Mouse (Mus musculus) gastrocnemius, postnatal 36 days (tissue): ENCODE results near the gene Ablim1. TPM values are rescaled to one million over a fixed set of nuclear protein-coding genes. Genes with fewer than 3 reads are reported as not detected.

Experiments
- DNase-seq, 2 experiments: peaks; one replicate each; pipeline ENCODE4 v3.0.0; 2022
- intact Hi-C: fragments of 180-260 bp; cut with DNase I; formaldehyde crosslinking; loops from one replicate; pipeline ENCODE4 v1.15.1; 2025
- total RNA-seq, 2 experiments: library from RNA; stranded (reverse); gene quantifications; 2 replicates each; pipeline ENCODE4 v1.2.3; 2021

Ablim1 gene
- total RNA-seq, 2 experiments from 2014 or later, result 36.3 to 52.0 TPM

DNA sequence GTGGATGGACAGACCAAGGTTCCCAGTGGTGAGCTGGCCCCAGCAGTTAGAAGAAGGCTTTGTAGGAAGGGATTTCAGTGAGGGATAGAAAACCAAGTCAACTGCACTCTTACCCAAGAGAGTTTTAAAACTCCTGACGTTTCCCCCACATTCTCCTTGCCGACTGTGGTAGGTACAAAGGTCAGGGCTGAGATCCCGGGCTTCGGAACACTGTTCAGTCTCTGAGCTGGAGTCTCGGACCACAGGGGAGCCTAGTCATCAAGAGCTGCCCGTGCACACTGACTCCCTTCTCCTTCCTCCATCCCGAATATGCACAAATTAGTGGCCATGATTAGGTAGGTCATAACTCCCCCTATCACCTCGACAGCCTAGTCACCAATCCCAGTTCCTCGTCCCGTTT is 1.5 kb downstream of the Ablim1 start:
- intact Hi-C loops, result no loop called here
- no peak for DNase-seq

DNA sequence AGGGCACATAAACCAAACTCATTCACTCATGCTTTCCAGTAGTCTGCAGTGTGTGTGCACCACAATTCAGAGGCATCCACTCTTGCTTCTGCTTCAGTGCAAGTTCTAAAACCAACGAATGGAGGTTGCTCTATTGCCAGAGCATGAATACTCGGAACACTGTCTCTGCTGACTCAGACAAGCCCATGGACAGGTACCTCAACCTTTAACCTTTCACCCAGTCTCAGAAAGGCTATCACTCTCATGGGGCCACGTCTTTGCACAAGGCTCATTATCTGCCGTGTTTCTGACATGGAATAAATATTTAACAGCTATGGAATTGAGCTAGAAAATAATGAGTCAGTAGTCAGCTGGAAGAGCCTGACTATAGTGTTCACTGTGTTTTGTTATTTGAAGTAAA is 4.7 kb downstream of the Ablim1 start:
- intact Hi-C loops, result no loop called here

DNA sequence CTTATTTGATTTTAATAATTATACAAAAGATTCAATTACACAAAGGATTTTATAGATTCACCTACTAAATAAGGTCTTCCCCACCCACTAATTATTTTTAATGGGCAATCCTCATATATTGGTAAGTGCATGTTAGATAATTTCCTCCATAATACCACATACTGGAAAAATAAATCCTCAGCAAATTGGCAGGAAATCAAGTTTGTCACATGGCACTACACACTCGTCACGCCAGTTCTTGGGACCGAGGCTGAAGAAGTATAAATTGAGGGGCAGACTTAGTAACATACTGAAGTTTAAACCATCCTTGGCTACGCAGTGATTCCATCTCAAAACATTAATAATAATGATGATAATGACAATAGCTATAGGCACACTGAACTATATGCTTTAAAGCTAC is 8.1 kb downstream of the Ablim1 start:
- no peak for DNase-seq
- intact Hi-C loops, result no loop called here

More for the DNA sequence above, 4.7 kb downstream of the Ablim1 start:
- DNase-seq, result no peak

DNA sequence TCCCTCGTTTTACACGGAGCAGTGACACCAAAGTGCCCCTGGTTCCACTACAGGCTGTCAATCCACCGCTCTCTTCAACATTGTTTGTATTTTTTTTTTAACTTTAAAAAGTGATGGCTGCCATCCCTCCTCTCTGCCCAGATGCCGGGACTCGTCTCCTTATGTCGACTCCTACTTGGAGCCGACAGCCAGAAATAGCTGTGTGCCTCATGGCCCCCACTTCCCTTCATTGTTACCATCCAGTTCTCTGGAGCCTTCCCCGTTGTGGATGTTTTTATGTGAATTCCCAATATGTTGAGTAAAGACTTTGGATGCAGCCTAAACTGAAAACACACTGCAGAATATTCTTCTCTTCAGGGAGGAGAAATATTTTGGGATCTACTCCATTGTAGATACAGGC is 8.7 kb downstream of the Ablim1 start:
- intact Hi-C loops, result no loop called here
- DNase-seq, result no peak

DNA sequence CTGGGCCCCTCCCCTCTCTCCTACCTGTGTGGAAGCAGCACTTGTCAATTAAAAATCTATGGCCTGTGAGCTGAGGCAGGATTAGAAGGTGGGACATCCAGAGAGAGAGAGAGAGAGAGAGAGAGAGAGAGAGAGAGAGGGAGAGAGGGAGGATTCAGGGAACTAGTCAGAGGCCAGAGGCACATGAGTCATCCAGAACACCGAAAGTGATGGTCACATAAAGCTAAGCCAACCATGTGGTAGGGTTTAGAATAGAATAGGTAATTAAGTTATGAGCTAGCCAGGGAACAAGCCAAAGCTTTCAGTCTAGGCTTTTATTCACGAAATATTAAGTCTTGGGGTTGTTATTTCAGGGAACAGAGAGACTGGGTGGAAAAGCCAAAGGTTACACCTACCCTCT is 10.1 kb downstream of the Ablim1 start:
- intact Hi-C loops, result no loop called here
- DNase-seq, result no peak

DNA sequence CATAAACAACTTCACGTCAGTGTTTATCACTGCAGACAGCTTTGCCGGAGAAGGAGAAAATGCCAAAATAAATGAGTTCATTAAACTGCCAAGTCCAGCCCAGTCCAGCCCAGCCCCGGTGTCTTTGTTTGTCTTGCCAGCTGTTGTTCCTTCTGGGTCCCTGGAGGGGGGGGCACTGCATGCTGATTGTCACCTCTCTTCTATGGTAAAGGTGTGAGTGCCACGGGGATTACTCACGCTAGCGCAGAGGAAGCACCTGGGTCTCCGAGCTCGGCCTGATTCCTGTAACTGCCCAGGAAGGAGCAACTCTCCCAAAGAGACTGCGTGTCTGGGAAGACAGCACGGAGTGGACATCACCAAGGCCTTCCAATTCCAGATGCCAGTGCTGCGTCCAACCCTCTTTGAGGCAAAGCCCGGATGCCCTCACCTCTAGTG is 12.7 kb downstream of the Ablim1 start:
- no peak for DNase-seq
- intact Hi-C loops, result no loop called here

DNA sequence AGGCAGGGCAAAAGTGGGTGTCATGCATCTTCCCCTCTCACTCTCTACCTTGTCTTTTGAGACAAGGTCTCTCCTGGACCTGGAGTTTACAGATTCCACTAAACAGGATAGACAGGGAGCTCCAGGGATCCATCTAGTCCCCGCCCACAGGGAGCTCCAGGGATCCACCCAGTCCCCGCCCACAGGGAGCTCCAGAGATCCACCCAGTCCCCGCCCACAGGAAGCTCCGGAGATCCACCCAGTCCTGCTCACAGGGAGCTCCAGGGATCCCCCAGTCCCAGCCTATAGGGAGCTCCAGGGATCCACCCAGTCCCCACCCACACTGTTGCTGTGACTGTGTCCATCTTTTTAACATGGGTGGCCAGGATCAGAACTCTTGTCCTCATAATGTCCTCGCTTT is 16.7 kb downstream of the Ablim1 start:
- DNase-seq, result no peak
- intact Hi-C loops, result no loop called here

DNA sequence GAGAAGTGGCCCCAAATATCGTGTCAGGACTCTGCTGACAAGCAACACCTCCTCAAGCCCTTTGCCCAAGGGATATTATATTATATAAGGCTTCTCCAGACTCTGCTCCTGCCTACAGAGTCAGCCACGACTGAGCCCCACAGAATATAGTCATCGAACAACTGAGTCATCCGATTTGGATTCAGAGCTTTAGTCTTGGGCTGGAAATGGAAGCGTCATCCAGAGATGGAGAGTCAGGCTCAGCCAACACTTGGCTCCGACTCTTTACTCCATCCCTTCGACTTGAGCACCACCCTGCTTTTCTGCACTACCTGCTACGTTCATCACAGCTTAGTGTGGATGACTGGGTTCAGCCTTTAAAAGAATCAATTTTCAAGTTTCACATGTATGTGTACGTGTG is 17.3 kb downstream of the Ablim1 start:
- intact Hi-C loops, result no loop called here
- DNase-seq, result peak in 1 of 2 experiments; percentile 26

DNA sequence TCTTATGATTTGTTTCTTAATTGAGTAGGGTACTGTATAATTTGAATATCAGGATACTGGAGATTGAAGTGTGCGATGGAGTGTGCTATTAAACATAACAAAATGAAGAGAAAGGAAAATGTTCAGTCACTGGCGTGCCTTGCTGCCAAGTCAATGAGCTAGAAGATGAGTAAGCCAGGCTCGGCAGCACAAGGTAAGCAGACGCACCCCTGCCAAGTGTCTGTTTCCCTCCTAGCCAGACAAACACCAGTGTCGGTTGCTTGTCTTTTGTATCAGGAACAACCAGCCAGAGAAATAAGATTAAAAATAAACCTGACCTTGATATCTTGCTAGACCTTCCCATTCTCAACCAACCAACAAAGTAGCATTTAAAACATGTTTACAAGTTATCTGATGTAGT is 18.2 kb downstream of the Ablim1 start:
- peak in 1 of 2 experiments; percentile 36 for DNase-seq
- intact Hi-C loops, result no loop called here

DNA sequence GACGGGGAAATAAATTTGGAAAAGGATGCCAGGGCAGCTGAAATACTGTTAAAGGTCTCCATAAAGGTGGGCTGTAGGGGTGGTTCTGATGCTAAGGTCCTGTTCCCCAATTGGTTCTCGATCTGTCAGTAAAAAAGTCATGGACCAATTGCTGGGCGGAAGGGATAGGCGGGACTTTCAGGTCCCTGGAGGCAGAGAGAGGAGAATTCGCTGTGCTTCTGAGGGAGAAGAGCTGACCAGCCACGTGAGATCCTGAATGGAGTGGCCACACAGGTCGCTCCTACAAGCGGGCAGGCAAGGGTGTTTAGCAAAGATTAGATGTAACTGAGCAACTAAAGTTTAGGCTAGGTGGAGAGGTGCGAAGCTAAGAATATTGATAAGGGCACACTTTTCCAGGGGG is 19.2 kb downstream of the Ablim1 start:
- DNase-seq, result no peak
- intact Hi-C loops, result no loop called here

DNA sequence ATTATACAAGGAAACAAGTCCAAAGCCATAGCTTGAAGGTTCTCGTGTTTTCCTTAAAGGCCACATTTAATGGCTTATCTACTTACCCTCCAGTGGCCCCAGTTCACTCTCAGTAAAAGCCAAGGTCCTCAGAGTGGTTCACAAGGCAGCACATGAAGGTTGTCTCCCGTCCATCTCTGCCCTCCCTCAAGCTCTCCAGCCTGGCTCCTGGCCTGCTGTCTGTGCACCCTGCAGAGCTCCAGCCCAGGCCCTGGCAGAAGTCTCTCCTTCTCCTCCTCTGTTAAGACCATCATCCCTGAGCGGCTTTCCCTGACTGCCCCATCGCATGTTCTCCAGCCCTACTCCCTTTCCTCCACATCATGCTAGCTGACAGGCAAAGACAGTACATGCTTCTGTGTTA is 20.4 kb downstream of the Ablim1 start:
- intact Hi-C loops, result no loop called here
- no peak for DNase-seq

DNA sequence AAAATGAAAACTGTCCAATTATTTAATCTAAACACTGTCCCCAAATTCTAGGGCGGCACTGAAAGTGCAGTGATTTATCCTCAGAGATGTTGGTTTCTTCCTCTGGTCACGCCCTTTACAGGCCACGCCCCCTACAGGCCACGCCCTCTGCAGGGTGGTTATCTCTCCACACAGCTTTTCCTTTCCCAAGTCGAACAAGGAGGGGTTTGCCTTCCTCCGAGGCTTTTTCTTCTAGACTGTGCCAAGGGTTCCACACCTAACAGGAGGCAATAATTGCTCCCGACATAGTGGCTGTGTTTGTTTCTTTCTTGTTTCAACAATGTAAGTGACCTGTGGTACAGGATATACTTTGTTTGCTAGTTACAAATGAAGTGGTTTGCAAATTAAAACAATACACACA is 21.0 kb downstream of the Ablim1 start:
- intact Hi-C loops, result no loop called here
- peak; percentile 59 to 65 for DNase-seq

DNA sequence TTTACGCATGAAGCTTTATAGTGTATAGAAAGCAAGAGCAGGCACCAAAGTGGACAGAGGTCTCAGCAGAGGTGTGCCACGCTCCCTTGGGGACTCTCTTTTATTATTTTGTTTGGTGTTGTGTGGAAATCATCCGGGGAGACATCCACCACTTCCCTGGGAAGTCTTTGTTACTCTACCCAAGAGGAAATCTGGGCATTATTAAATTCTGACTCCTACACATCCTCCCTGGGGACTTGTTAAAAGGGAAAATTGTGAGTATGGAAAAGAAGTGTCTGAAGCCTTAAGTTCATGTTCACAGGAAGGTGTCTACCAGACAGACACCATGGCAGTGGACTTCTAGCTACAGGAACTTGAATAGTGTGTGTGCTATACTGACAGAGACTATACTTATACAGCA is 31.4 kb downstream of the Ablim1 start:
- DNase-seq, result no peak
- intact Hi-C loops, result no loop called here

DNA sequence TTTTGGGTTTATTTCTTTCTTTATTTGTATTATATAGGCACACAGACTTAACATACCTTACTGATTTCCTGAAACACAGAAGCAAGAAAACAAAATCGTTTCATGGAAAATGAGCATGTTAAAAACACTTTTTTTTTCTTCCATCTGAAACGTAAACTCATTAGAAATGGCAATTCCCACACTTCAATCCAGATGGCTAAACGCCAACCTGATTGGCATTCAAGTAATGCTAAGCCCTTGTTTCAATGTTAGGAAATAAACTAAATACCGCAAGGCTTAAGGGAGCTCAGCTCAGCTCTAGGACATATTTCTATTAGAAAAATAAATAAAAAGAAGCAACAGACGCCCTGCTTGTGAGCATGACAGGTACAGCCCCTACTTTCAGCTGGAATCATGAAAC is 32.1 kb downstream of the Ablim1 start:
- DNase-seq, result no peak
- intact Hi-C loops, result no loop called here

DNA sequence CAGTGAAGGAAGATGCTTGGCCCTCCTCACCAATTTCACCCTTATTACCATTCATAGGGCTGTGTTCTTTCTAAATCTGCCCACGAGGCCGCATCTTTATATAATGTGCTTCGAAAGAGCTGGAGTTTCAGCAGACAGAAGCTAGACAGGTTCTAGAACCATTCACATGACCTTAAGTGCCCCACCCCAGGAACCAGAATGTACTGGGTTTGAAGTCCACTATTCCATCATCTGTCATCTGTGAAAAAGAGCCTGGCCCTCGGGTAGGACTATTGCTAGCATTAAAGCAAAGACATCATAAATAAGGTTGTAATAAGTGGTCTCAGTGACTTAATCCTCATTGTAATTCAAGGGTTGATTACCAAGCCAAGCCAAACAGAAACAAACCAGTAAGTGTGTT is 35.1 kb downstream of the Ablim1 start:
- DNase-seq, result no peak
- intact Hi-C loops, result no loop called here

DNA sequence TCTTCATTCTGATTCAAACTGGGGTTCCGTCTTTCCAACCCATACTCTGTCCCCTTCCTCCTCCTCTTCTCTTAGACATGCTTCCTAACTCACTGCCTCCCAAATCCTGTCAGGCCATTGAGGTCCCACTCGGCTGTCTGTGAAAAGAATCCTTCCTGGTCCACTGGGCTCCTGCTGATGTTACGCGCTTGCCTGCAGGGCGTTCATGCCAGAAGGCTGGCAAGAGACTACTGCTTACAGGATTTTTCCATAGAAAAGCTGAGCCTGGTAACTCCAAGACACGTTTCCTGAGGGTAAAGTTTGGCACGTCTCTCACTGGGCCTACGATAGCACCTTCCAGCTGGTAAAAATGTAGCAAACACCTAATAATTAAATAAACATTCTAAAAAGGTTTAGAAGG is 36.5 kb downstream of the Ablim1 start:
- intact Hi-C loops, result no loop called here
- DNase-seq, result no peak

DNA sequence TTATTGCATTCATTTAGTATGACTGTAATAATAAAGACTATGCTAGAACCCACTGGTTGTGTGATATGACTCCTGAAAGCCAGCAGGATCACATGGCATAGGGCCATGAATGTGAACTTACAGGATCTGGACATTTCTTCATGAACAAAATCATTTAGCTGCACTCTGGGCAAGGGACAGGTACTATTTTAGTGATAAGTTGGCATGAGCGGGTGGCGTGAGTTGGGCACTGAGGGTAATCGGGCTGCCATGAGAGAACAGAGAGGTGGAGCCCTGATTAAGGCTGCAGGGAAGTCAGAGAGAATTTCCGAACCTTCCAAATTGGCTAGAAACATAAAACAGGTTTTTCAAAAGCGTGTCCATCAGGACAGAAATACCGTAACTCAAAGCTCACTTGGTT is 37.7 kb downstream of the Ablim1 start:
- intact Hi-C loops, result no loop called here
- DNase-seq, result no peak

DNA sequence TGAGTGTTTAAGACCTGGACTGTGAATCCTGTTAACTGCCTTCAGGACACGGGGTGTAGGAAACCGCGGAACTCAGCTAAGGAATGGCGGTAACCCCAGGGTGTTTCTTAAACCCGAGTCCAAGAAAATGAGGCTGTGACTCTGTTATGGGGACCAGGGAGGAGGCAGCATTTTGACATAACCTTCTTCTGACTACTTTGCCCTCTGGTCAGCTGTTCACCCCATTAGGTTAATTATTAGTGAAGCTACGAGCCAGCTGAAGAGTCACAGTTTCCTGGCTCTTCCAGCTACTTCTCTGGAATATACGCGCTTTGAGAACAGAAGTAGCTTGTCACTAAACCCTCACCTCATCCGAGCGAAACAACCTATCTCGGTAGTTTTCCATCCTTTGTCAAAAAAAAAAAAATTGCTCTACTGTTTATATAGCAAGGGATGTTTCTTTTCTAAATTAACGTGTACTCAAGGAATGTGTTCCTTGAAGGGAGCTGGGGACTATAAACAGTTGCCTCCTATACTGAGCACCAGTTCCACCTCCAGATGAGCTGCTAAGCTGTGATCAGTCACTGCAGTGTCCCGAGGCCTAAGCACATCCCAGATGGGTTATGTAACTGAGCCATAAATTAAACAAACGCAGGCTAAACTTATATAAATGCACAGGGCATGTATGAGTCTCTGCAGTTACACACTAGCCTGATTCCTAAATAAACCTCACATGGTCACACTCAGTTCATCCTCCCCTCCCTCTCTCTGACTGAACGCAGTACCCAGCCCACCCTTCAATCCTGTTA is 39.4 kb downstream of the Ablim1 start:
- intact Hi-C loops, result no loop called here
- DNase-seq, result no peak

DNA sequence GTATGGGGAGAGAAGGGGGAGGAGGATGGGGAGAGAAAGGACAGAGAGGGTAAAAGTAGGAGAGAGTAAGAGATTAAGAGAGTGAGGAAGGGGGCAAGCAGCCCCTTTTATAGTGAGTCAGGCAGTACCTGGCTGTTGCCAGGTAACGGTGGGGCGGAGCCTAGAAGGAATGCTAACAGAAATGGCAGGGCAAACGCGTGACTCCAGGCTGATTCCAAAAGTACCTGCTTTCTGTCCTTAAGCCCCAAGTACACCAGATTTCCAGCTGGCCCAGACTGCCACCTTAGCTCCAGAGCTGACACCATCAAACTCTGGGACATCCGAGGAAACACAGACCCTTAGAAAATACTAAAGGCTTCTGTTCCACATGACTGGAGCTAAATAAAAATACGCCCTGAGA is 40.0 kb downstream of the Ablim1 start:
- intact Hi-C loops, result no loop called here
- no peak for DNase-seq

DNA sequence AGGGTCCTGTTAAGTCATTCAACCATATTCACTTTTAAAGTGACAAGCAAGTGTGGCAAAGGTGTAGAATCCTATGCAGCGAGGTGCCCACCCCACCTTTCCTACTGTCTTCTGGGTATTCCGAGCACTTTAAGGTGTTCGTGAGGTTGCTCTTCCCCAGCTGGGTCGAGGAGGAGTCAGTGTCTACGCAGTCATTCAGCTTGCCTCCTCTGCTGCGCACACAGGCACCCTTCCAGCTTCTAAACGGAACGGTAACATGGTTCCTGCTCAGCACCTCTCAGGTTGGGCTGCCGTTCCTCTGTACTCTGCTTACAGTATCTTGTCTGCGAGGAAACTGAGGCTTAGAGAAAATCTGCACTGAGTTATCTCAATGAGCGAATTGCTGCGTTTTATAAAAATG is 40.4 kb downstream of the Ablim1 start:
- no peak for DNase-seq
- intact Hi-C loops, result no loop called here

DNA sequence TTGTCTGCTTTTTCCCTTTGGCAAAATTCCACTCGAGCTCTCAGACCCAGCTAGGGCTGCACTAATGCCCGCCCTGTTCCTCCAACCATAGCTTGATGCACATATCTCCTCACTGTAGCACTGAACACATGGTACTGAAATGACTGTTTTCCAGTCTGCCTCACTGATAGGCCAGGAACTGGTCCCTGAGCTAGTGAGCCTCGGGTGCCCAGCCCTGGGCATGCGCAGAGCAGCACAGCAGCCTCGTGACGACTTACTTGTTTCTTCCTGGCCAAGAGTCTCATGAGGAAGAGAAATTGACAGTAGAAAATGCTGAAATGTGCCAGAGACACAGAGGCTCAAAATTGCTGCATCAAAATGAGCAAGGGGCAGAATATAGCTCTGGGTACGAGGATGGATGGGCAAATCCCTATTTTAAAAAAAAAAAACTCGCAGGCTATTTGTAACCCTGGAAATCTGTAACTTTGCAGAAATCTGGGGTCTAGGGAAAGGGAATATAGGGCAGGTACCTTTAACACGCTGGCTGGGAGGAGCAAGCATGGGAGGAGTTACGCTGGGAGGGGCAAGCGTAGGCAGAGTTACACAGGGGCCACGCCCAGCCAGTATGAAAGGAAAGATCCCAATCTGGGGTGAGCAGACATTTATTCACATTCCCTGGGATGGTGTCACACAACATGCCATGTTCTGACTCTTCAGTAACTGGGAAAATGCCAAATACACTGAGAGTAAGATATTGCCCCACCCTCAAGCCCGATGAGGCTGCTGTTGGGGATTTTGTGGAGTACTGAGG is 41.7 kb downstream of the Ablim1 start:
- intact Hi-C loops, result no loop called here
- peak; percentile 58 to 61 for DNase-seq

DNA sequence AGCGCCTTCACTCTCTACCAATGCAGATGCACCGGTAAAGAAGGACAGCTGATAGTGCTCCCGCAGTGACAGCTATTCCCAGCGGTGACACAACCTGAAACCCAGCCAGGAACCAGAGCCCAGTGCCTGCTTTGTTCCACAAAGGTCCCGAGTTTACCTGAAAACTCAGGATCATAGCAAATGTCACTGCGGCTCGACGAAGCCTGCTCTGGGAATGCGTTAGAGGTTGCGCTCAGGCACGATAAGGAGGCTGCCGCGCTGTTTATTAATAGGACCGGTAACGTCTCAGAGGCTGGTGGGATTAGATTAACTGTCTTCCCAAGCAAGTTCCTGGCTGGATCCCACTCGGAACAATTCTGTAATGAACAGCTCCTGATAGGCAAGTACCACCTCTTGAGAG is 43.0 kb downstream of the Ablim1 start:
- intact Hi-C loops, result no loop called here
- no peak for DNase-seq
